Mouse (Mus musculus) CH12F3 (cell line): ENCODE results near the gene Dpf2.

Experiments
- in situ Hi-C: fragments of 300-500 bp; cut with MboI; formaldehyde crosslinking; loops from 2 replicates; pipeline ENCODE4 v1.14.3; 2020; ENCODE audit warnings: low sequenced_read_pairs

The Dpf2 gene

GRCm38 (mm10) chr19:5937095-5937835 is 24.5 kb upstream of the Dpf2 start:
- in situ Hi-C loops, result no loop called here

GRCm38 (mm10) chr19:5935691-5936090 is 22.9 kb upstream of the Dpf2 start:
- in situ Hi-C loops, result no loop called here

- in situ Hi-C loops, result no loop called here
Measured at GRCm38 (mm10) chr19:5935266-5935665, 22.5 kb upstream of the Dpf2 start.

- in situ Hi-C loops, result no loop called here
Measured at GRCm38 (mm10) chr19:5929634-5930596, 17.1 kb upstream of the Dpf2 start.

GRCm38 (mm10) chr19:5928546-5928945 is 15.7 kb upstream of the Dpf2 start:
- in situ Hi-C loops, result no loop called here

- in situ Hi-C loops, result no loop called here
Measured at GRCm38 (mm10) chr19:5928104-5928503, 15.3 kb upstream of the Dpf2 start.

GRCm38 (mm10) chr19:5927532-5927931 is 14.7 kb upstream of the Dpf2 start:
- in situ Hi-C loops, result no loop called here

GRCm38 (mm10) chr19:5927026-5927425 is 14.2 kb upstream of the Dpf2 start:
- in situ Hi-C loops, result no loop called here

- in situ Hi-C loops, result no loop called here
Measured at GRCm38 (mm10) chr19:5925311-5925855, 12.6 kb upstream of the Dpf2 start.

- in situ Hi-C loops, result loop anchor here (5.0 kb wide), 1 partner anchor 33 kb away; no protein-coding TSS in a partner anchor
Measured at GRCm38 (mm10) chr19:5924713-5925093, 11.9 kb upstream of the Dpf2 start, which contains the start of gene Cdc42ep2. Gene Cdc42ep2 (minus strand): TSS chr19:5924816.

GRCm38 (mm10) chr19:5923990-5924712 is 11.3 kb upstream of the Dpf2 start:
- in situ Hi-C loops, result loop anchor here (5.0 kb wide), 1 partner anchor 33 kb away; no protein-coding TSS in a partner anchor

GRCm38 (mm10) chr19:5922963-5923362 is 10.2 kb upstream of the Dpf2 start:
- in situ Hi-C loops, result loop anchor here (5.0 kb wide), 1 partner anchor 34 kb away; no protein-coding TSS in a partner anchor

GRCm38 (mm10) chr19:5922119-5922942 is 9.5 kb upstream of the Dpf2 start:
- in situ Hi-C loops, result loop anchor here (5.0 kb wide), 1 partner anchor 35 kb away; no protein-coding TSS in a partner anchor

GRCm38 (mm10) chr19:5921715-5922114 is 8.9 kb upstream of the Dpf2 start:
- in situ Hi-C loops, result loop anchor here (5.0 kb wide), 1 partner anchor 36 kb away; no protein-coding TSS in a partner anchor

GRCm38 (mm10) chr19:5912103-5913006 is 455 bp downstream of the Dpf2 start:
- in situ Hi-C loops, result no loop called here

- in situ Hi-C loops, result no loop called here
Measured at GRCm38 (mm10) chr19:5911430-5912102, 1.2 kb downstream of the Dpf2 start.

- in situ Hi-C loops, result no loop called here
Measured at GRCm38 (mm10) chr19:5910221-5910620, 2.6 kb downstream of the Dpf2 start.

GRCm38 (mm10) chr19:5907275-5907674 is 5.5 kb downstream of the Dpf2 start:
- in situ Hi-C loops, result no loop called here
